In genomic region chr16:87625341-87625740, GRCm38 (mm10) we compare ENCODE assay signal across 11 mouse cellular contexts.
A peak's percentile ranks its signal among the peaks of the same experiment; 100 is the strongest.
DNase-seq lines count a peak whose midpoint lies in the region; ATAC-seq and TF ChIP-seq lines count a peak whose summit lies in the region.
"Had no signal": no experiment of that assay in that cellular context is flagged by ENCODE, and none has a peak within 500 bp of the region (broad histone marks: within the 10 kb centered on the region; RNA-seq: fewer than 3 reads in every experiment).

No protein-coding gene starts in this region.

- H3K4me3 ChIP-seq in liver, embryonic 14.5 days (ENCODE audit: insufficient read depth in 1 of 2, low read depth in 2 of 2, low read length in 2 of 2), result no peak overlapping the region
- H3K4me3 ChIP-seq in hindbrain, embryonic 14.5 days (replicated peaks; ENCODE audit: low read length), result no peak overlapping the region
- H3K4me3 ChIP-seq: embryonic facial prominence, embryonic 12.5 days; heart, embryonic 13.5 days had no signal

- DNase-seq in layer of hippocampus, adult 11-12 months (ENCODE audit: low spot score), result peak; percentile 51
- no peak for DNase-seq in layer of hippocampus, postnatal 14 days (ENCODE audit: low spot score in 2 of 2)
- DNase-seq in R1 (ENCODE audit: low read depth, low spot score), result peak; percentile 60
- peak; percentile 19 to 38 (median 26) for DNase-seq in liver, embryonic 14.5 days (ENCODE audit: low read depth in 3 of 3, low spot score in 3 of 3)
- peak; percentile 50 for DNase-seq in skeletal muscle tissue, adult 2 months (ENCODE audit: low read depth, low spot score)
- no peak for DNase-seq in hindbrain, embryonic 14.5 days (ENCODE audit: low spot score)
- no peak for DNase-seq in thymus, postnatal 0 days (ENCODE audit: low spot score)
- DNase-seq in layer of hippocampus, adult 8-10 months (ENCODE audit: low spot score in 2 of 2), result no peak

- TF ChIP-seq EP300 in liver, embryonic 14.5 days (IDR thresholded peaks at IDR 0.05; ENCODE audit: low read depth), result no peak

- ATAC-seq in liver, embryonic 14.5 days (ENCODE audit: insufficient read depth), result peak; percentile 43; the same call in 1 of the 2 replicates
- no peak for ATAC-seq in hindbrain, embryonic 14.5 days (ENCODE audit: low FRiP score)
- ATAC-seq: activated CD4-positive, CD25-positive, alpha-beta regulatory T cell, adult 4 months had no signal

- H3K27ac ChIP-seq in liver, embryonic 14.5 days, result no peak overlapping the region
- H3K27ac ChIP-seq in hindbrain, embryonic 14.5 days, result no peak overlapping the region
- H3K27ac ChIP-seq: embryonic facial prominence, embryonic 12.5 days; heart, embryonic 13.5 days had no signal

- no peaks in the 10 kb centered on the region for H3K27me3 ChIP-seq in liver, embryonic 14.5 days (ENCODE audit: control insufficient read depth, insufficient read depth, low read length)
- no peaks in the 10 kb centered on the region for H3K27me3 ChIP-seq in hindbrain, embryonic 14.5 days (ENCODE audit: control insufficient read depth, insufficient read depth, low read length)
- H3K27me3 ChIP-seq: embryonic facial prominence, embryonic 12.5 days; heart, embryonic 13.5 days had no signal

- no peaks in the 10 kb centered on the region for H3K4me1 ChIP-seq in liver, embryonic 14.5 days (replicated peaks; ENCODE audit: control insufficient read depth in 2 of 2, insufficient read depth in 2 of 2, low read length in 1 of 2)
- no peaks in the 10 kb centered on the region for H3K4me1 ChIP-seq in hindbrain, embryonic 14.5 days (replicated peaks; ENCODE audit: control insufficient read depth, insufficient read depth, low read length)
- H3K4me1 ChIP-seq: embryonic facial prominence, embryonic 12.5 days; heart, embryonic 13.5 days had no signal

- peaks cover 3% of the 10 kb centered on the region for H3K9me3 ChIP-seq in liver, embryonic 14.5 days (ENCODE audit: control insufficient read depth, low read length)
- H3K9me3 ChIP-seq in hindbrain, embryonic 14.5 days (ENCODE audit: control insufficient read depth, low read length), result peaks cover 9% of the 10 kb centered on the region; the same call in 1 of the 2 replicates

- TF ChIP-seq CTCF in liver, embryonic 14.5 days (IDR thresholded peaks at IDR 0.05; ENCODE audit: low read depth), result no peak

- H3K36me3 ChIP-seq in liver, embryonic 14.5 days (replicated peaks; ENCODE audit: control insufficient read depth, insufficient read depth, low read depth), result no peaks in the 10 kb centered on the region
- no peaks in the 10 kb centered on the region for H3K36me3 ChIP-seq in hindbrain, embryonic 14.5 days (replicated peaks; ENCODE audit: control insufficient read depth, insufficient read depth)
- H3K36me3 ChIP-seq: embryonic facial prominence, embryonic 12.5 days had no signal

- WGBS in liver, embryonic 14.5 days (ENCODE audit: insufficient replicate concordance), result 16% methylated on average over 3 of the region's 3 CpGs
- whole genome bisulfite sequencing in hindbrain, embryonic 14.5 days, result 89% methylated on average over 3 of the region's 3 CpGs

- H3K4me2 ChIP-seq in liver, embryonic 14.5 days (ENCODE audit: low read depth), result no peak overlapping the region
- H3K4me2 ChIP-seq in hindbrain, embryonic 14.5 days (replicated peaks), result no peak overlapping the region
- H3K4me2 ChIP-seq: embryonic facial prominence, embryonic 12.5 days; heart, embryonic 13.5 days had no signal

- H3K9ac ChIP-seq in liver, embryonic 14.5 days (replicated peaks), result no peak overlapping the region
- no peak overlapping the region for H3K9ac ChIP-seq in hindbrain, embryonic 14.5 days
- H3K9ac ChIP-seq: embryonic facial prominence, embryonic 12.5 days; heart, embryonic 13.5 days had no signal

Comparison
In these comparisons a context has a peak if more than half of its experiments do, and no peak if none do; other contexts are left out.
1. DNase-seq: peak in layer of hippocampus, adult 11-12 months (single experiment), R1 (single experiment), liver, embryonic 14.5 days (3 of 3) and skeletal muscle tissue, adult 2 months (single experiment); none in layer of hippocampus, postnatal 14 days (0 of 2), hindbrain, embryonic 14.5 days (single experiment), thymus, postnatal 0 days (single experiment) and layer of hippocampus, adult 8-10 months (0 of 2).